Mouse (Mus musculus): Measurements from ENCODE around the gene Vti1b.
"Not testable (repeated sequence)": the region's sequence is repeated elsewhere in the genome, so short reads cannot be mapped to it uniquely, and the experiment has no call there.

The Vti1b gene

DNA sequence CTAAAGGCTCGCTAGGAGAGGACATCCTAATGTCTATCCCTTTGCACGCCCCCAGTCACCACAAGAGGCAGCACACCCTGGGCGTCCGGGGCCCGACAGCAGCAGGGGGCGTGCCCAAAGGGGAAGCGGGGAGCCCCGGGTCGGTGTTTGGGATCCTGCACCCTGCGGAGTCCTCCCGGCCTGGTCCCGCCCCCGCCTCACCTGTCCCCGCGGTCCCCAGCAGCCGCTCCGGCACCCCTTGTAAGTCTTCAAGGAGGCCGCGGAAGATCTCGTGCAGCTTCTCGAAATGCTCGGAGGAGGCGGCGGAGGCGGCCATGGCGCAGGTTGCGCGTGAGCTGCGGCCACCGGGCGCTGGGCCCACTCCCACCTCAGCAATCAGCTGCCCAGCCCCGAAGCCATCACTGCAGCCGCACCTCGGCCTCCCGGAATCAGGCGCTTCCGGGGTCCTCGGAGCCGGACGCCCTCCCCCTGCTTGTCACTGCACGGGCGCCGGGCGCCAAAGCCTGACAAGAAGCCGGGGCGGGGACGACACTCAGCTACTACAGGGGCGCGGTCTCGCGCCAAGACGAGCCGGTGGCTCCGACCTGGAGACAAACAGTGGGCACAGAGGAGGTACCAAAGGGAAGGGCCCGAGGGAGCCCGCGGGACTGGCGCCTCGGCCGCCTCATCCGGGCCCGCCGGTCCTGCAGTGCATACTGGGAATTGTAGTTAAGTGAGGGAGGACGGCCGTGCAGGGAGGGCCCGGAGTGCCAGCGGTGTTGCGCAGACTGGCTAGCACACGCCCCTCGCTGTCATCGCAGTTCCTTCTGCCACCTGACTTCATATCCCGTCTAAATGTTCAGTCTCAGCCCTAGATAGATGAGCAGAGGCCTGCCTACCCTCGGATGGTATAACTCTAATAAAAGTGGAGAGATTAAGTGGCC lies at the start of gene Vti1b:
Gene Vti1b, minus strand, starts transcription at position 649 of the 923 bp plus-strand sequence.
- peak; percentile 93 for DNase-seq

DNA sequence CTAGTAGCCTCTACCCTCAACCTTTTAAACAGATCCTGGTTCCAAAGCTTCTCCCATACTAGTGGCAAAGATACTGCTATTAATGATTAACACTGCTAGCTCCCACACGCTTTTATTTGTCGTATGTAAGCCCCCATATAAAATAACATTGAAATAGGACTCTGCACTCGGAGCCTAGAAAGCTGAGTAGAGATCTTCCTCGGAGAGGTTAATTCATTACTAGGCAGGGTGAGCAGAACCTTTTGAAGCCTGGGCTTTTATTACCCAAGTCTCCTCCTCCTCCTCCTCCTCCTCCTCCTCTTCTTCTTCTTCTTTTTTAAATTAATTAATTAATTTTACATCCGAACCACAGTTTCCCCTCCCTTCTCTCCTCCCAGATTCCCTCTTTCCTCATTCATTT lies 45.0 kb upstream of the Vti1b start:
- DNase-seq: no peak

DNA sequence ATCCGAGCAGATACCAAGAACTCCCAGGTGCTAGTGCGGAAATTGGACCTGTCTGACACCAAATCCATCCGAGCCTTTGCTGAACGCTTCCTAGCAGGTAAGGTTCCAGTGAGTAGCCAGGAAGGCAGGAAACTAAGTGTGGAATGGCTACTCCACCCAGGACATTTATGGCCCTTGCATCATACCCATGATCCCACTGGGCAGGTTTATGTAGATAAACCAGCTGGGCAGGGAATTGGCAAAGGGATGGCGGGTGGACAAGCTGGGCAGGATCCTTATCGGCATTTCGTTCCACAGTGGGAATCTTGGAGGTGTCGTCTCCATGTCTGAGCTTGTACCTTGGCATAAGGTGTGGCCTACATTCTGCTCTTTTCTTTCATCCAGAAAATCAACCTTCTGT lies 39.0 kb upstream of the Vti1b start:
- DNase-seq: no peak

DNA sequence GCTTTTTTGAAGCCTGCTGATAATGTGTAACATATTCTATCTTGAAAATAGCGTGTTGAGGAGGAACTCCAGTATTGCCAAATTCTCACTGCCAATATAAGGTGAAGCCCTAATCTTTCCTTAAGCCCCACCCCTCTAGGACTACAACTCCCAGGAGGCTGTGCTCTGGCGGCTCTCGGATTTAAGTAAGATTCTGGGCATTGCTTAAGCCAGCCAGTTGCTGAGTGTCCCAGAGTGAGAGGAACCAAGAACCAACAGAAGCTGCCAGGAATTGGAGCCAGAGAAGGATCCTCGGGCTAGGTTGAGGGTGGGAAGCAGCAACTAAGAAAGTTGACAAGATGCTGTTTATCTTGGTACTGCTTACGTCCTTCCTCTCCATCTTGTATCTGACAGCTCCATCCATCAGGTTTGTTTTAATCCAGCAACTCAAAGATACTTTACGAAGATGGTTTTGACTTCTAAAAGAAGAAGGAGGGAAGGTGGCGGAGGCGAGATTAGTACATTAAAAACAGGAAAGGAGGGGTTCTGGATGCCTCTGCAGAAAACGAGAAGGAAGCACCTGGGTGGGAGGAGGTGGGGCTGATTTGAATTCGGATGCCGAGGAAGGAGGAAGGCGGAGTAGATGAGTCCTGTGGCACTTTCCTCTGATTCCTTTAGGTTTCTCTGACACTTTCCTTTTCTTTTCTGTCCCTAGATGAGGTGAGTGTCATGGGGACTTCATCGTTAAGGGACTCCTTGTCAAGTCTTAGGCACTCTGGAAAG lies 36.4 kb upstream of the Vti1b start, which contains the start of gene Rdh12:
Gene Rdh12, plus strand, starts transcription at position 212 of the 762 bp plus-strand sequence.
- DNase-seq: peak; percentile 65

DNA sequence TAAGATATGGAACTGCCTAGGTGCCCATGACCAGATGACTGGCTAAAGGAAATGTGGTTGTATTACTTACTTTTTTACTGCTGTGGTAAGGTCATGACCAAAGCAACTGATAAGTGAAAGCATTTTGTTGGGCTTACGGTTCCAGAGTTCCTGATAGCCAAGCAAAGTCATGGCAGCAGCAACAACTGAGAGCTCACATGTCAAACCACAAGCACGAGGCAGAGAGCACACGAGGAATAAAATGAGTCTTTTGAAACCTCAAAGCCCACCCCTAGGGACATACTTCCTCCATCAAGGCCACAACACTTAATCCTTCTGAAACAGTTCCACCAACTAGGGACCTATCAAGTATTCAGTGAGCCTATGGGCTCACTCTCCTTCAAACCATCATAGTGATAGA lies 29.4 kb upstream of the Vti1b start:
- no peak for DNase-seq

DNA sequence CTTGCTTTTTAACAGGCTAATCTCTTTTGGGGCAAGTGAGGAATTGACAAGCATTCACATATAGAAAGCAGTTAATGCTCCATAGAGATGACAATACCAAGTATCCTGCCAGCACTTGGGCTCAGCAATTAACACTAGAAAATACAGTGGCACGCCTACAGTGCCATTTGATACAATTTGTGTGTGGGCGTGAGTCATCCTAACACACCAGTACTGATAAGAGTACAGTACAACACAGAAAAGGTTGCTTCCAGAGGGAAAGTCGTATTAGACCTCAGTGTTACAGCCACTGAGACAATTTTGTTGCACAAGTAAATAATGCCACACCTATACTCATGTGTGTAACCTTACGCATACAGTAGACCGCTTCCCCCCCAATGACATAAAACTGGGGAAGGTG lies 24.6 kb upstream of the Vti1b start:
- no peak for DNase-seq

DNA sequence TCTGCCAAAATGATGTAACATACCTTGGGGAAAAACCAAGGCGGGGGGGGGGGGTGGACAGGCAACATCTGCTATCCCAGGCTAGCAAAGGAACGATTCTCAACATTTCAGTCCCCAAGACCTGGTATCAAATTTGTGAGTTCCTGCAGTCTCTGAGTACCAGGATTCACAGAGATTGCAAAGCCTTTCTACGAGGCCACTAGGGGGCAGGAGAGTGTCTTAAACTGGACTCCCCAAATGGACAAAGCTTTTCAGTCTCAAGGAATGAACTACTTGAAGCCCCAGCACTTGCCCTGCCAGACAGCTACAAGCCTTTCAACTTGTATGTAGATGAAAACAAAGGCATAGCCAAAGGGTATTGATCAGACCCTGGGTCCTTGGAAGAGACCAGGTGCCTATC lies 21.0 kb upstream of the Vti1b start:
- DNase-seq: peak; percentile 84

DNA sequence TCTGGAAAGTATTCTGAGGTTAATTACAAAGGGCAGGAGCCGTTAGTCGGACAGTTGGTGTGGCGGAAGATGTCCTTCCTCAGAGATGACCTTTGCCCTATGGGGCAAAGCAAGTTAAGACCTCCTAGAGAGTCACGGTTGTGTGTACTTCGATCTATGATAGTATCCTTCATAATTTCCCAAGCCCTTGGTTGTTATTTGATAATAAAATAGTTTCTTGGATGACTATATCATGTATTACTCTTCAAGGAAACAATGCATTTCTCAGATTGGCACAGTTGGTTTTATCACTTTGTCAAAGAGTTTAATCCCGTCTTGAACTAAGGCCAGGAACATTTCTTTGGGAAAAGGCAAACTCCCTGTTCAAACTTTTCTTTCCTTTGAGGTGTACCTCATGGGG lies 19.7 kb upstream of the Vti1b start, which contains the start of gene Rdh11:
Gene Rdh11, minus strand, starts transcription at position 101 of the 400 bp plus-strand sequence.
- no peak for DNase-seq

DNA sequence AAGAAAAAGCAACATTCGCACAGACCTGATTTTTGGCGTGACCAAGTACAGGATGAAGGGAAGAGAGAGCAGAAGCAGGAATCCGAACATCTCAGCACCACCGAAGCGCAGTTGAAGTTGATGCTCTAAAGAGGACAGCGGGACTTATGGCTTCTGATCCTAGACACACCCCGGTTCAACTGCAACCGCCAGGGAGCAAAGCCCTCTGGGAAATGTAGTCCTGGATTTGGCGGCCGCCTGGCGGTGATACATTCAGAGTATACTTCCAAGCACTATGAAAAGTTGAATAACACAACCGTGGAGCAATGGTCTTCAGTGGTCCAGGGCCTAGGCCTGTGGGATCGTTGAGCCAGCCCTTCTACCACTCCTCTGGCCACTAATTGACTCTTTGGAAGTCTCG lies 19.2 kb upstream of the Vti1b start:
- peak; percentile 90 for DNase-seq

DNA sequence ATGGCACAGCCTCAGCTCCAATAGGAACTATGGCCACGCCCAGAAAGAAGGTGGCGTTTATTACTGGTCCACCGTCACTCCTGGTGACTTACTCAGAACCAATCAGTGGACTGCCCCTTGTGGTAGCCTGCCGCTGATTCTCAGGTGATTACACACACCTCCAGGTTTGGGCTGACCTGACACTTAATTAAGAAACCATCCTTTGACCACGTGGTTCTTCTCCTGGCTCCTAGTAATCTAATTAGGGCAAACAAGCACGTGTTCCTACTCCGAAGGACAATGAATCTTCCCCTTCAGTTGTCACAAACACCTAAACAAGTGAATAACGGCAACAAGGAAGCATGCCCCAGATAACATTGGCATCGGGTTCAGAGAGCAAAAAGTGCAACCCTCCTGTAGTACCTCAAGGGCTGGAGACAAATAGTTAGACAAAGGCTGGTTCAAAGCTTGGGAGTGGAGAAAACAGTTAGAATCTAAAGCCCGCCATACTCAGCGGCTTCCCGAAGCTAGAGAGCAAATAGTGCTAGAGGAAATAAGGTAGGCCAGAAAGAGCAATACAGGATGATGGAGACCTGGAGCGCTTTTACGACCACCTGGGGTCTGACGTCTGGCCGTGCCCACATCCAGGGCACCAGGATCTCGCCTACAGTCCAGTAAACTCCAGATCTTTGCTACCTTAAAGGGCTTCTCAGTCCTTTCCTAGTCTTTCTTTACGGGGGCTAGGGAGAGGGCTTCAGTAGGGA lies 18.6 kb upstream of the Vti1b start:
- DNase-seq: peak; percentile 86

DNA sequence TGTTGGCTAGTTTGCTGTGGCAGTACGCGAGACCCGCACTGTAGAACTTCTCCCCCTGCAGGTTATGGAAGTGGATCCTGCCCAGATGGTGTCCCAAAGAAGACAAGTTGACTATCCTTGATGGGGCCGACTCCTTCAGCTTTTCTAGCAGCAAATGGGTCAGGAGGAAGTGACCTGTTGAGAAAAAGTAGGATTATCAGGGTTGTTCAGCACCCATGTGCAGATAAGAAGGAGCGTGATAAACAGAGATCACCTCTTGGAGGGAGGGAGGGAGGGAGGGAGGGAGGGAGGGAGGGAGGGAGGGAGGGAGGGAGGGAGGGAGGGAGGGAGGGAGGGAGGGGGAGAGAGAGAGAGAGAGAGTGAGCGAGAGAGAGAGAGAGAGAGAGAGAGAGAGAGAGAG lies 12.7 kb upstream of the Vti1b start:
- DNase-seq: not testable (repeated sequence)

DNA sequence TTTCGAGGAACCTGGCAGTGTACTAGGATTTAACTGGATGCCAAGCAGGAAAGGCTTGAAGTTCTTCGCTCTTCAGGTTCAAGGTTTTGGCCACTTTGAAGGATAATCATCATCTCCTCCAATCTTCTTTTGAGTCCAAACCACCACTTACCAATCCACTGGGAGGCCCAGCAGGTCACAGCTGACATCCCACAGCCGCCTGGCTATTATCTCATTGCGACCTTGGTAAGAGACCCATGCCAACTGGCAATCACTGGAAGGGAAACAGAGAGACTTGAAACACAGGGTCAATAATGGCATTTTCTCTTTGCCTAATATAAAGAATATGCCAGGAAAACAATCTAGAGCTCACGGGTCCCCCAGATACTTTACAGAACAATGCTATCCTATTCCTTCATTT lies 3.5 kb upstream of the Vti1b start:
- no peak for DNase-seq

DNA sequence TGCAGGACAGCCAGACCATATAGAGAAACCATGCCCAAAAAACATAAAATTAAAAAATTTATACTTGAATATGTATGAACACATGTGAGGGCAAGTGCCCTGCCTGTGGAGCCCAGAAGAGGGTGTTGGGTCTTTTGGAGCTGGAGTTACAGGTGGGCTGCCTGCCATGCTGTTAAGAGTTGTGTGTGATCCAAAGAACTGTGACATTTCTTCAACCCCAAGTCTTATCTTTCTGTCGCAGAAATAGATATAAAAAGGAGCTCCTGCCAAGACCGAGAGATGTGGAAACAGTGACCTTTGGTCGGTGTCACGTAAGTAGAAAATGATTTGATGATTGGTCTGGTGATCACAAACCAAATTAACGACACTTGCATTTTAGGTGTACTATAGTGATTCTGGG lies 1.3 kb upstream of the Vti1b start:
- no peak for DNase-seq

DNA sequence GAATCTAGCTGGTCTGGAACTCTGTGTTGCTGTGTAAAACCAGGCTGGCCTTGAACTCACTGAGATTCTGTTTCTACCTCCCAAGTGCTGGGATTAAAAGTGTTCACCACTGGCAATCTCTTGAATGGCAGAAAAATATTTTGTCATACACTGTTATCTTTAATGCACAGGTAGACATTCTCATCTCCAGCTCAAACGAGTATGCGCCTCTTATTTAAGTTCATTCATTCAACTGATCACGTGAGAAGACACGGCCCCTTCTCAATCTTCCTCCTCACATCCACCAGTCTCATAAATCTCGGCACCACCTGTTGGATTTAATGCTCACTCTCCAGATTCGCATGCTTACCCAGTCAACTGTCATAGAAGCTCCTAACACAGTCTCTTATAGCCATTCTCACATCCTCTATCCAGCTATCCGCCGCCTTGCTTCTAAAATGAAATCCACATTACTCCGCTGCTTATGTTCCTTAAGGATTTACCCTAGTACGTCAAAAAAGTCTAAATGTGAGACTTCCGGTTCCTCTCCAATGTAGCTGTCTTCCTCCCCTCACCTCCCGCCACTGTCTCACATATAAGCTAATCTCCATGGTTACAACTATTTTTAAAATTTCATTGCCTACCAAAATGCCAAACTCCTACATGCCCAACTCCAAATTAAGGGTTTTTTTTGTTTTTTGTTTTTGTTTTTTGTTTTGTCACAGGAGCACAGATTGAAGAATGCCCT lies 1.0 kb downstream of the Vti1b start:
- no peak for DNase-seq

DNA sequence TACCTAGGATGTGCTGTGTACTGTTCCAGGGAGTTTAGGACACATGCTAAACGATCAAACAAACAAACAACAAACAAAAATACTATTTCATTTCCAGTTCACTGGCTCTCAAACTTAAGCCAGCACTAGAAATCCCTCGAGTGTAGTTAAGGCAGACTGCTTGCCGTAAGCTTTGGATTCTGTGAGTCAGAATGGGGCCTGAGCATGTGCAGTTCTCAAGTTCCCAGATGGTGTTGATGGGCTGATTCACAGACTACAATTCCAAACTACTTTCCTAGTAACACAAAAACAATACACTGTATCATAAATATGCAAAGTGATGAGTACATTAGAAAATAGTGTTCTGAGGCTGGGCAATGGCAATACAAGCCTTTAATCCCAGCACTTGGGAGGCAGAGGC lies 2.0 kb downstream of the Vti1b start:
- no peak for DNase-seq

DNA sequence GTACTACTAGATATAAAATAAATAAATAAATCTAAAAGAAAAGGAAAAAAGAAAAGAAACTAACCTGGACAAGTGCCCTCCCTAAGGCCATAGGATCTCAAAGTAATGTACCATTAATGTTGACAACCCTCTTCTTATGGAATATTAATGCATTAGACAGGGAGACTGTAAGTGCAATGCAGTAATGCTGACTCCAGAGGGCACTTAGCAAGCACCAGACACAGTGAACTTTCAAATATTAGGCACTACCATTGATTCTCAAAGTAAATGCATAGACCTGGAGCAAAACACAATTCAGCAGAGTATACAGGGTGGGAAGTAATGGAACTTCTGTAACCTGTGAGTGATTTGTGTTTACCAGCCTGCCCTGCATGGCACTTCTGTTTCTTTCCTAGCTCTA lies 3.3 kb downstream of the Vti1b start:
- DNase-seq: peak; percentile 3

DNA sequence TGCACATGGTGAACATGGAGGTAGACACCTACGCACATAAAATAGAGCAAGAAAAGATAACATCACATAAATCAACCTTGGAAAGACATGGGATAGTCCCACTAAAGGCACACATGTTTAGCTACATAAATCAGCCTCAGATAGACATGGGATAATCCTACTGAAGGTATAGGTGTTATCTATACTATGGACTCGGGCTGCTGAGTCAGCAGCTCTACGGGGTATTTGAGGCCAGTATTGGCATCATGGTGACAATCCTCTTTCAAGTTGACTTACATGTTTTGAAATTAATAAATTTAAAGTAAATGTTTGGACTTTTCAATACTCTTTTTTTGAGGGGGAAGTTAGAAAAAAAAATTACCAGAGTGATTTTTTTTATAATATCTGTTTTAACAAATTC lies 9.6 kb downstream of the Vti1b start:
- no peak for DNase-seq

DNA sequence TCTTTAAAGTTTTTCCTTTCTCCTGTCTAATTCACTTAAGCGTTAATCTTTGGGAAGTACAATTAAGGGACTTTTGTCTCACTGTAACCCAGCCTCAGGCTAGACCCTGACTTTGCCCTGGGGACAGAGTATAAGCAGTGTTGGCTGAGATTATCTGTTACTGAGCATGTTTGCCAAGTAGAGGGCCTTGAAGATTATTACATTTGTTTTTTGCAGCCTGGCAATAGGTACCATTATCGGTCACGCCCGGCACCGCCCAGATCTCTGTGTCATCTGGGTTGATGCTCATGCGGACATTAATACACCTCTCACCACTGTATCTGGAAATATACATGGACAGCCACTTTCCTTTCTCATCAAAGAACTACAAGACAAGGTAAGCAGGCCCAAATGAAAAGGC lies 22.8 kb downstream of the Vti1b start:
- no peak for DNase-seq

DNA sequence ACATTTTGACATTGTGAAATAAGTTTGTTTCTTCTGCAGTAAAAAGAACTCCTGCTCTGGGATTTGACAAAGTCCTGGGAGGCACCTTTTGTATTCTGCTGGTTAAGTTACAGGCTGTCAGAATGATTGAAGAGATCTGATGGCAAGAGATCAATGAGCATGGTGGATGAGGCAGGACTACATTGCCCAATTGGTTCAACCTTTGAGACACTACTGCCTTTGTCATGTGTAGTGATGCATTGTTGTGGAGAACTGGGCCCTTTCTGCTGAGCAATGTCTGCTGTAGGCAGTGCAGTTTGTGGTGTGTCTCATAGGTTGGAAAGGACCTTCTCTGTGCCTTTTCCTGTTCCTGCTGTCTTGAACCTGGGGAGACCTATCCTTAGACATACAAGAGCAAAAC lies 31.1 kb downstream of the Vti1b start:
- no peak for DNase-seq

DNA sequence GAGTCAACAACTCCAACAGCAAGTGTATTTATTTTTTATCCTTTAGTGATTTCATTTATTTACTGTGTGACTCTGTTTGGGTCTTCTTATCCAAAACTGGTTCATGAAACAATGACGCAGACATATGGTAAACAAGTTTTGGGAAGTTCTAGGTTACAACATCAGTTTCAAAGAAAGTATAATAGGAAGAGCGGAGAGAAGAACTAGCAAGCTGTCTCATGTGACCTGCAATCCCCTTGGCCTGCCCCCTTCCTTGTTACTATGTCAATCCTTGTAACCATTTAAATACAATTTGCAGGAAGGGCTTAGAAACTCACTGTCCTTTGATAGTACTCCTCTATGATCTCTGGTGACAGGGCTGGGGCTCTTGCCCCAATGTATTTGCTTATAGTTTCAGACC lies 31.7 kb downstream of the Vti1b start:
- DNase-seq: no peak

DNA sequence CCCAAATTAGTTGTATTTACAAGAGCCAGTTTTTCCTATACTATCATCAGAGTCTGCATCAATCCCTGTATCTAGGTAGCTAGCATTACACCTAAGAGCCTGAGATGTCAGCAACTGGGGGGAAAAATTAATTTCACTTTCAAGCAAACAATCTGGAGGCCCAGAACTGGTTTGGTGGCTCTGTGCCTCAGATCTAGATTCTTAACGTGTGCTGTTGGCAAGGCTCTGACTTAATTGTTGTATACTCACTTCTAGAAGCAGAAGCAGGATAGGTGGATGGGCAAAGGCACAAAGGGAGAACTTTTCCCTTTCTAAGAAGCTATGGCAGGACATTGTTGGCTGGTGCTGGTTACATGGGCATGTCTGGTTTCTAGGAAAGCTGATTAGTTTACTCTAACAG lies 33.0 kb downstream of the Vti1b start:
- DNase-seq: no peak

DNA sequence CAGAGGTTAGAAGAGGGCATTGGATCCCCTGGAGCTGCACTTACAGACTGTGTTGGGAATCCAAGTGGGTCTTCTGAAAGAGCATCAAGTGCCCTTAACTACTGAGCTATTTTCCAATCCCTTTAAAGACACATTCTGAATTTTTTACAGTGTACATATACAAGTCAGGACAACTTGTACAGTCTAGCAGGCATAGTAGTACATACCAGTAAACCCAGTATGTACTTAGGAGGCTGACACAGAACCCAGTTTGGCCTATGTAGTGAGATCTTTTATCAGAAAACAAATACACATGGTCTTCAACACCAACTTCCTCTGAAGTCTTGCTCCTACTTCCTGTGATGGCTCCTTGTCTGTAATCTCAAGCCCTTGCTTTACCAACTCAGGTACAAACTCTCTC lies 33.5 kb downstream of the Vti1b start:
- no peak for DNase-seq

DNA sequence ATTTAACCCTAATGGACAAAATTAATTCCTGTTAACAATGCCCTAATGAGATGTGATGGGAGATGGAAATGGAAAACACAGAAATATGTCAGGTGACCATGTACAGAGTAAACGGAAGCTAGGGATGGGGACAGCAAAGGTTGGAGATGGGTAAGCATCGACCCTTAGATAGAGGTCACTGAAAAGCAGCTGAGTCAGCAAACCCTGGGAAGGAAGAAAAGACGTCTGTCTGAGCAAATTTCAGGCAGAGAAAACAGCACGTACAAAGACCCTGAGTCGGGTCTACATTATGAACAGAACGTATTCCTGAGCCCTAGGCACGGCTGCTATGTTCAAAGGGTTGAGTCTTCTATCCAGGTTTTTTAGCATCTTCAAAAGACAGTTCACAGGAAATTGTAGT lies 35.5 kb downstream of the Vti1b start:
- DNase-seq: no peak

Measured in retina, postnatal 1 day (tissue).